Mouse (Mus musculus) hindbrain, postnatal 0 days (tissue): ENCODE results near the gene Csnk1g1. TPM values are rescaled to one million over a fixed set of nuclear protein-coding genes. Genes with fewer than 3 reads are reported as not detected.

Source experiments
- ATAC-seq: fragments of 200-750 bp; cut with Nextera tagmentation; 2 replicates; pipeline ENCODE4 v1.8.0; 2017; ENCODE audit warnings: mild to moderate bottlenecking, moderate TSS enrichment, moderate library complexity
- DNase-seq: peaks from one replicate; pipeline ENCODE4 v3.0.0-alpha.2; 2015; ENCODE audit warnings: low spot score
- H3K27ac ChIP-seq: fragments of 300-500 bp; sonication (generic); 2 replicates; pipeline ENCODE4 v1.5.1; 2014; ENCODE audit warnings: mild to moderate bottlenecking
- H3K27me3 ChIP-seq: fragments of 300-500 bp; sonication (generic); 2 replicates; pipeline ENCODE4 v1.6.1; 2014; ENCODE audit warnings: low read length, mixed read lengths; ENCODE audit not compliant: insufficient read depth
- H3K36me3 ChIP-seq: fragments of 300-500 bp; sonication (generic); 2 replicates; pipeline ENCODE4 v1.6.1; 2014; ENCODE audit warnings: low read length, mixed read lengths; ENCODE audit not compliant: insufficient read depth
- H3K4me1 ChIP-seq: fragments of 300-500 bp; sonication (generic); 2 replicates; pipeline ENCODE4 v1.6.1; 2014; ENCODE audit warnings: antibody characterized with exemption, low read length, mixed read lengths; ENCODE audit not compliant: insufficient read depth
- H3K4me2 ChIP-seq: fragments of 300-500 bp; sonication (generic); 2 replicates; pipeline ENCODE4 v1.6.1; 2014; ENCODE audit warnings: low read depth, mild to moderate bottlenecking, low read length, moderate library complexity, mixed read lengths
- H3K4me3 ChIP-seq: fragments of 300-500 bp; sonication (generic); 2 replicates; pipeline ENCODE4 v1.5.1; 2014; ENCODE audit warnings: low read length
- H3K9ac ChIP-seq: fragments of 300-500 bp; sonication (generic); replicated peaks from 2 replicates; pipeline ENCODE4 v1.6.1; 2014; ENCODE audit warnings: mild to moderate bottlenecking, low read length, moderate library complexity, mixed read lengths
- H3K9me3 ChIP-seq: fragments of 300-500 bp; sonication (generic); 2 replicates; pipeline ENCODE4 v1.6.1; 2016; ENCODE audit warnings: low read length, mixed read lengths
- CTCF ChIP-seq: IDR thresholded peaks from 2 replicates; pipeline ENCODE4 v1.5.1; 2016; ENCODE audit warnings: antibody characterized with exemption, control low read depth, low read depth
- WGBS: fragments of 180-500 bp; shearing (Covaris S2); extraction: QIAGEN DNeasy Blood & Tissue Kit; methylation state at CpG from one replicate; pipeline ENCODE4 v1.1.7; 2014; 5-methylcytosine and 5-hydroxymethylcytosine counted together
- polyA plus RNA-seq: library from polyadenylated mRNA; unstranded; fragments of >200 nt; fragmentation: Nextera tagmentation; extraction: Ambion mirVana; gene quantifications from 2 replicates; pipeline ENCODE4 v1.2.1, GENCODE M21; 2015
- total RNA-seq: library from RNA; depleted of rRNA; stranded (reverse); fragments of >200 nt; gene quantifications from 2 replicates; pipeline ENCODE4 v1.2.3, GENCODE M21; 2014

Csnk1g1 gene
- total and polyA plus RNA-seq, 2 experiments from 2014 or later = 18.2 to 28.9 TPM

DNA sequence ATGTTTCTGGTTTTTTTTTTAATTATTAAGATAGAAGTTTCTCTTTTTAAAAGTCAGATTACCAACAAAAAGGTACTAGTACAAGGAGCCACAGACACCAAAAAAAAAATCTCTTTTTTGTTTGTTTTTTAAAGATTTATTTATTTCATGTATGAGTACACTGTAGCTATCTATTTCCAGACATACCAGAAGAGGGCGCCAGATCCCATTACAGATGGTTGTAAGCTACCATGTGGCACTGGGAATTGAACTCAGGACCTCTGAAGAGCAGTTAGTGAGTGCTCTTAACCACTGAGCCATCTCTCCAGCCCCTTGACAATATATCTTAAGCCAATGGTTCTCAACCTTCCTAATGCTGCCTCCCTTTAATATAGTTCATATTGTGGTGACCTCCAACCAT, 144.9 kb downstream of the Csnk1g1 start:
- Histone ChIP-seq H3K27ac (no peak overlapping the region), H3K27me3 (no peaks in the 10 kb centered on the region), H3K4me1 (no peaks in the 10 kb centered on the region), H3K9me3 (no peaks in the 10 kb centered on the region; the same call in 1 of the 2 replicates), H3K4me3 (no peak overlapping the region), H3K4me2 (no peak overlapping the region), H3K9ac (no peak overlapping the region), H3K36me3 (no peaks in the 10 kb centered on the region)
- TF ChIP-seq CTCF = no peak
- ATAC-seq = no peak
- no peak for DNase-seq
- WGBS = 45% methylated on average over 1 of the region's 1 CpGs

DNA sequence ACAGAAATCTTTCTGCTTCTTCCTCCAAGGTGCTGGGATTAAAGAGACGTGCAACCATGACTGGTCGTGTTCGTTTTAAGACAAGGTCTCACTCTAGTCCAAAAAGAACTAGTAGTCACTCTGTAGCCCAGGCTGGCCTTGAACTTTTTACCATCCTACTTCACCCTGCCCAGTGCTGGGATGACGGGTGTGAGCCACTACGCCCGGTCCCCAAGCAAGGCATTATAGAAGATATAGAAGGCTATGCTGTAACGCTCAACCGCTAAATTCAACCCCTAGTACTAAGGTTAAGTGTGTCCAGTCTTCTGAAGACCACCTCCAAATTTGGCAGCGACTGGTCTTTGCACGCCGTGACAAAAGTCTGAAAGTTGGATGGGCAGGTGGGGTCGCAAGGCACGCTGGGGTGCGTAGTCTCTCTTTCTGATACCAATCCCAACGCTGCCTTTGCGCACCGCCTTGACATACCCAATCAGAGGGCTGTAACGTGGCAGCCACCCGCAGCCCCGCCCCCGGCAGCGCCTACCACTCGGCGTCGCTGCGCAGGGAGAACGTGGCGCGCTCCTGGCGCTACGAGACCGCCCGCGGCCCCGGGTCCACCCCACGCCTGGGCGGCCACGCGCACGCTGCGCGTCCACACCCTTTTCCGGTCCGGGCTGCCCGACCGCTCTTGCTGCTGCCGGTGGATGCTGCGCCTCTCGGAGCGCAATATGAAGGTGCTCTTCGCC, 151.0 kb downstream of the Csnk1g1 start, which contains the start of gene Ppib:
TSS of gene Ppib (plus strand) at position 640 of the 725 bp plus-strand sequence.
- peak; percentile 98 for ATAC-seq

DNA sequence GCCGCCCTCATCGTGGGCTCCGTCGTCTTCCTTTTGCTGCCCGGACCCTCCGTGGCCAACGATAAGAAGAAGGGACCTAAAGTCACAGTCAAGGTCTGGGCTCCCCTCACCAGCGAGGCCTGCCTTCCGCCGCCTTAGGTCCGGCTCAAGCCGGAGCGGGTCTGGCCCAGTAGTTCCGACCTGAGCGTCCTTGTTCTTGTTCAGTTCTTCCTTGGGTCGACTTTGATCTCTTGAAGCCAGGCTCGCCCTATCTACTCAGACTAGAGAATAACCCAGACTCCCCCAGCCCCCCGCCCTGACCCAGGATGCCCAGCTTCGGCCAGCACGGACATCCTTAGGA, 151.6 kb downstream of the Csnk1g1 start:
- Histone ChIP-seq H3K9me3 (no peaks in the 10 kb centered on the region), H3K36me3 (peaks cover 25% of the 10 kb centered on the region), H3K27me3 (no peaks in the 10 kb centered on the region), H3K4me1 (peaks cover 17% of the 10 kb centered on the region), H3K4me2 (peak overlapping the region; percentile 90), H3K27ac (peak overlapping the region; percentile 95), H3K9ac (peak overlapping the region; percentile 91), H3K4me3 (peak overlapping the region; percentile 85)
- ATAC-seq (peak; percentile 86), DNase-seq (no peak)
- no peak for TF ChIP-seq CTCF
- 0% methylated on average over 19 of the region's 20 CpGs for WGBS

More for the DNA sequence above, 151.0 kb downstream of the Csnk1g1 start, which contains the start of gene Ppib:
- H3K9me3 ChIP-seq = no peaks in the 10 kb centered on the region
- H3K4me1 ChIP-seq = peaks cover 17% of the 10 kb centered on the region
- peak; percentile 18; the same call in 1 of the 2 replicates for TF ChIP-seq CTCF
- WGBS = 2% methylated on average over 50 of the region's 51 CpGs
- peak within 1 kb of the TSS; percentile 91 for H3K9ac ChIP-seq
- DNase-seq = peak; percentile 98
- peak within 1 kb of the TSS; percentile 90 for H3K4me2 ChIP-seq
- peak within 1 kb of the TSS; percentile 95 for H3K27ac ChIP-seq
- H3K4me3 ChIP-seq = peak within 1 kb of the TSS; percentile 85
- no peaks in the 10 kb centered on the region for H3K27me3 ChIP-seq
- peaks cover 22% of the 10 kb centered on the region for H3K36me3 ChIP-seq

DNA sequence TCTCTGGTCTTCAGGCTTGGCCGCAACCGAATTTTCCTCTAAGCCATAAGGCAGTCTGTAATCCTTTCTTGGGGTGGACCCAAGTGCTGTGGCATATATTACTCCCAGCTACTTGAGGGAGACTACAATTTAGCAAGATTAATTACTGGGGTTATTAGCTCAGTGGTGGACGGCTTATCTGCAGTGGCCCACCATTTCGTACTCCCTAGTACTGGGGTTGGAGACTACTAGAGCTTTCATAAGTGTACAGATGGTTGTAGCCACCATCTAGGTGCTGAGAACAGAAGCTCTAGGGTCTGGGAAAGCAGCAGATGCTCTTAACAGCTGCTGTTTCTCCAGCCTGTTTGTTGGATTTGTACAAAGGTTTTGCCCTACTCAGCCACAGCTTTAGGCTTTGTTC, 152.3 kb downstream of the Csnk1g1 start:
- no peaks in the 10 kb centered on the region for H3K27me3 ChIP-seq
- peak; percentile 38 for DNase-seq
- no peaks in the 10 kb centered on the region for H3K9me3 ChIP-seq
- 22% methylated on average over 4 of the region's 4 CpGs for WGBS
- no peak for ATAC-seq
- H3K36me3 ChIP-seq = peaks cover 31% of the 10 kb centered on the region
- peaks cover 17% of the 10 kb centered on the region for H3K4me1 ChIP-seq
- peak overlapping the region; percentile 91 for H3K9ac ChIP-seq
- no peak for TF ChIP-seq CTCF
- peak overlapping the region; percentile 95 for H3K27ac ChIP-seq
- H3K4me2 ChIP-seq = peak overlapping the region; percentile 90
- H3K4me3 ChIP-seq = peak overlapping the region; percentile 85

DNA sequence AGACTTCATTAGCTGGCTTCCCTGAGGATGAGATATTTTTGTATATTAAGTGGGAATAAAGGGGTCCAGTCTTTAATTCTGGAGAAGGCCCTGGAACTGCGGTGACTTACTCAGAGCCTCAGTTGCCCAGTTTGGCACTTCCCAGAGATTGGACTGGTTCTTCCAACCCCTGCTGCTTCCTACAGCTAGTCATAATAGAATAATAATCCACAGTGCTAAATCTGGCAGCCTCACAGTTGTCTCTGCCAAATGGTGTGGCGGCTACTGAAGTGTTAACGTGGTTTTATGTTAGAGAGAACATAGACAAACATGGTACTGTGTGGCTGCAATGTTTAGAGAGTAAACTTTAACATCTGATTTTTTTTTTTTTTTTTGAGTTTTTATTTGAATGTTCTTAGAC, 152.9 kb downstream of the Csnk1g1 start:
- WGBS = 46% methylated on average over 3 of the region's 3 CpGs
- Histone ChIP-seq H3K36me3 (peaks cover 38% of the 10 kb centered on the region), H3K9ac (peak overlapping the region; percentile 91; the same call in 1 of the 2 replicates), H3K4me2 (peak overlapping the region; percentile 90), H3K4me3 (peak overlapping the region; percentile 85; the same call in 1 of the 2 replicates), H3K9me3 (no peaks in the 10 kb centered on the region), H3K4me1 (peaks cover 17% of the 10 kb centered on the region), H3K27ac (peak overlapping the region; percentile 95), H3K27me3 (no peaks in the 10 kb centered on the region)
- ATAC-seq (no peak), DNase-seq (peak; percentile 33)
- TF ChIP-seq CTCF = no peak

DNA sequence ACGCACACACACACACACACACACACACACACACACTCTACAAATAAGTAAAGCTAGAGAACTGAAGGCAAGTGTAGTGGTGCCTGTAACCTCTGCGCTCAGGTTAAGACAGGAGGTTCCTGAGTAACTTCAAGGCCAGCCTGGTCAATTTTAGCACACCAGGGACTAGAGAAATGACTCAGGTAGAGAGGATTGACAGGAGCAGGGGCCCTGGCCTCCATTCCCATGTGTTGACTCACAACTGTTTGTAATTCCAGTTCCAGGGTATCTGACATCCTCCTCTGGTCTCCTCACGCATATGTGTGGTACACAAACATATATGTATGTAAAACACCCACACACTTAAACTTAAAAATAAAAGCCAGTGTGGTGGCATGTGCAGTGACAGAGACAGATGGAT, 154.7 kb downstream of the Csnk1g1 start:
- no peak for TF ChIP-seq CTCF
- WGBS = 97% methylated on average over 3 of the region's 3 CpGs
- peaks cover 41% of the 10 kb centered on the region for H3K36me3 ChIP-seq

DNA sequence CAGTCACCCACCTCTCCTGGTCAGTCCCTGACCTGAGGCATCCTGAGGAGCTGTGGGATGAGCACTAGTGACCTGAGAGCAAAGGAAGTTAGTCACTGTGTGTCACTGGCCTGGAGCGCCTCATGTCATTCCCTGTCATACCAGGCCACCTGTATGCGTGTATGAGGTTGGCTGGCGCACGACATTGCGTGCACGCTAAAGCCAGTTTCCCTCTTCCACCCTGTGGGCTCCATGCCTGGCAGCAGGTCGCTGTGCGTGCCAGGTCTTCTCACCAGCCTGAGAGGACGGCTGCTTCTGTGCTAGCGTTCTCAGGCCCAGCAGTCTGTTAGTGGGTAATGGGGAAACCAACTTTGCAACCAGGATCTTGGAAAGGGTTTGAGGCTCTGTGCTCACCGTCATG, 155.6 kb downstream of the Csnk1g1 start:
- no peak overlapping the region for H3K4me3 ChIP-seq
- H3K4me1 ChIP-seq = peaks cover 13% of the 10 kb centered on the region
- no peak overlapping the region for H3K9ac ChIP-seq
- ATAC-seq (no peak), DNase-seq (no peak)
- peaks cover 41% of the 10 kb centered on the region for H3K36me3 ChIP-seq
- no peak for TF ChIP-seq CTCF
- WGBS = 97% methylated on average over 11 of the region's 11 CpGs
- H3K27me3 ChIP-seq = no peaks in the 10 kb centered on the region
- H3K27ac ChIP-seq = no peak overlapping the region
- H3K4me2 ChIP-seq = no peak overlapping the region
- H3K9me3 ChIP-seq = no peaks in the 10 kb centered on the region

More for the DNA sequence above, 154.7 kb downstream of the Csnk1g1 start:
- DNase-seq (no peak), ATAC-seq (no peak)
- Histone ChIP-seq H3K9ac (no peak overlapping the region), H3K9me3 (no peaks in the 10 kb centered on the region), H3K4me1 (peaks cover 17% of the 10 kb centered on the region), H3K27me3 (no peaks in the 10 kb centered on the region), H3K4me2 (no peak overlapping the region), H3K4me3 (no peak overlapping the region), H3K27ac (no peak overlapping the region)
